Mouse (Mus musculus) frontal cortex, adult 2 months (tissue): ENCODE results near the gene Gm21812. TPM values are rescaled to one million over a fixed set of nuclear protein-coding genes. Genes with fewer than 3 reads are reported as not detected.
"Not testable (repeated sequence)": the region's sequence is repeated elsewhere in the genome, so short reads cannot be mapped to it uniquely, and the experiment has no call there.

Experiments
- DNase-seq, 2 experiments: peaks; one replicate each; pipeline ENCODE4 v3.0.0; 2022; ENCODE audit warnings: low spot score in 1 of 2; ENCODE audit errors: extremely low spot score in 1 of 2
- polyA plus RNA-seq: library from polyadenylated mRNA; depleted of rRNA; stranded (reverse); fragments of >200 nt; gene quantifications from 2 replicates; pipeline ENCODE4 v1.2.3, GENCODE M21; 2012; rRNA removed

The Gm21812 gene
- not detected in 2 replicates for polyA plus RNA-seq

DNA sequence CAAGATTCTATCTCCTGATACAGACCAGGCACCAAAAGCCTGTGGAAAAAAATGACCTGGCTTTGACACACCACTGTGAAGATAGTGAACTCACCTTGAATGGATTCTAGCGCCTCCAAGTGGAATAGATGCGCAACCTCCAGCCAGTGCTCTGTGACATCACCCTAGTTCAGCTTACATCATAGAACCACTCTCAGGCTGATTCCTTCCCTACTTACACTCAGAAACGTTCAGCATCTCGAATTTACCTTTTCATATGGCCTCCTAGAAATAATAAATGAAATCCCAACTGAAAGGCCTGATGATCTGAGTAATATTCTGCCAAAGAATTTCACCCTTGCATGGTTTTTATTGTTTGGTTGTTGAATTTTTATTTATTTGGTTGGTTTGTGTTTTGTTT lies at the start of gene Gm21812:
TSS of gene Gm21812 (minus strand) at position 101 of the 400 bp plus-strand sequence.
- DNase-seq, result not testable (repeated sequence)

Other genes starting within 250 kb of the Gm21812 start
- gene Gm21292, start 213.3 kb downstream of the Gm21812 start, polyA plus RNA-seq, result not detected in 2 replicates
- gene Gm21721, start 145.0 kb downstream of the Gm21812 start, polyA plus RNA-seq, result not detected in 2 replicates
- gene Gm21874, start 69.0 kb upstream of the Gm21812 start, polyA plus RNA-seq, result not detected in 2 replicates